Mouse (Mus musculus) kidney, adult 2 months (tissue): ENCODE results near the gene Aurkaip1. TPM values are rescaled to one million over a fixed set of nuclear protein-coding genes. Genes with fewer than 3 reads are reported as not detected.

Experiments
- DNase-seq: peaks from one replicate; pipeline ENCODE4 v3.0.0; 2021
- H3K27ac ChIP-seq: fragments of 200-500 bp; 2 replicates; pipeline ENCODE4 v1.5.1; 2012; ENCODE audit warnings: low read depth, low read length, control low read depth, inconsistent platforms; ENCODE audit not compliant: insufficient read depth
- H3K27me3 ChIP-seq: fragments of 200-500 bp; replicated peaks from 2 replicates; pipeline ENCODE4 v1.6.1; 2012; ENCODE audit warnings: mild to moderate bottlenecking, moderate library complexity, low read length, inconsistent platforms; ENCODE audit not compliant: control insufficient read depth, insufficient read depth
- H3K36me3 ChIP-seq: fragments of 200-500 bp; 2 replicates; pipeline ENCODE4 v1.6.1; 2012; ENCODE audit warnings: mild to moderate bottlenecking, moderate library complexity, low read length, inconsistent platforms; ENCODE audit not compliant: control insufficient read depth, insufficient read depth
- H3K4me1 ChIP-seq: fragments of 200-500 bp; 2 replicates; pipeline ENCODE4 v1.6.1; 2011; ENCODE audit warnings: low read length; ENCODE audit not compliant: control insufficient read depth, insufficient read depth
- H3K4me3 ChIP-seq: fragments of 200-500 bp; 2 replicates; pipeline ENCODE4 v1.5.1; 2011; ENCODE audit warnings: mild to moderate bottlenecking, low read depth, low read length, control low read depth; ENCODE audit not compliant: insufficient read depth
- CTCF ChIP-seq: fragments of 200-500 bp; conservative IDR thresholded peaks from 2 replicates; pipeline ENCODE4 v1.5.1; 2011; ENCODE audit warnings: low read depth, mild to moderate bottlenecking, control low read depth, low read length, moderate library complexity, mixed read lengths; ENCODE audit not compliant: insufficient read depth, insufficient read length
- POLR2A ChIP-seq: fragments of 200-500 bp; IDR thresholded peaks from one replicate; pipeline ENCODE4 v1.6.1; 2011; ENCODE audit warnings: low read depth, low read length, control low read depth
- WGBS: fragments of 180-500 bp; shearing (Covaris S2); methylation state at CpG from one replicate; pipeline ENCODE4 v1.1.7; 2018; 5-methylcytosine and 5-hydroxymethylcytosine counted together
- polyA plus RNA-seq: library from polyadenylated mRNA; depleted of rRNA; stranded (reverse); fragments of >200 nt; gene quantifications from 2 replicates; pipeline ENCODE4 v1.2.3, GENCODE M21; 2012

The Aurkaip1 gene
- polyA plus RNA-seq, 1 experiment: 164 TPM

DNA sequence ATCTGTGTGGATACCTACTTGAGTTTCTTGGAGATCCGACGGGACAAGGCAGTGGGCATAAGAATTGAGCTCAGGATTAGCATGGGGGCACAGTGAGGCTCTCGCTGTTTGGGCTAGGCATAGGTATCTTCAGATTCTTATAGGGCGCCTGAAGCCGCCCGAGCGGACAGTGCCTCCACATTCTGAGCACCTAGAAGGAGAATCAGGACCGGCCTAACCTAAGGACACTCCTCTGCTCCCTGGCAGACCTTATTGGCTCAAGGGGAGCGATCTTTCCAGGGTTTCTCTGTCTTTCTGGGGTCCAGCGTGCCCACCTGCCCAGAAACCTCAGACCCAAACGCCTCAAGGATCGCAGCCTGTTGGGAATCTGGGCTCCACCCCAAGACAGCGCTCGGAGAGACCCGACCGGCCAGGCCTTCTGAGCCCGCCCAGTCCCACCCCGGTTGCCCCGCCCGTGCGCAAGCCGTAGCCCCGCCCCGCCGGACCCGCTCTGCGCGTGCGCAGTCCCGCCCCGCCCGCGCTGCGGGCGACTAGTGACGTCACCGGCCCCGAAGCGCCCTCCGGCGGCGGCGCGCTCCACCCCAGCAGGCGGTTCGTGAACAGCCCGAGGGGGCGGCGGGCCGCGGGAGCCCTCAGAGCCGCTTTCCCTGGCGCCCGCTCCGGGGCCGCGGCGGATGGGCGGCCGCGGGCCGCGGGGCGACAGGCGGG, 16.0 kb downstream of the Aurkaip1 start, which contains the start of gene Dvl1:
TSS of gene Dvl1 (plus strand) at position 532 of the 708 bp plus-strand sequence.
- Histone ChIP-seq H3K27ac (peak within 1 kb of the TSS; percentile 61), H3K36me3 (no peaks in the 10 kb centered on the region), H3K4me1 (peaks cover 38% of the 10 kb centered on the region), H3K4me3 (peak within 1 kb of the TSS; percentile 76), H3K27me3 (no peaks in the 10 kb centered on the region)
- 3% methylated on average over 63 of the region's 65 CpGs for WGBS
- peak; percentile 95 for DNase-seq
- peak; percentile 23 for TF ChIP-seq POLR2A
- TF ChIP-seq CTCF: peak; percentile 28; the same call in 1 of the 2 replicates

- under 1% methylated on average over 68 of the region's 69 CpGs for WGBS
- H3K36me3 ChIP-seq: no peaks in the 10 kb centered on the region
- no peak for TF ChIP-seq CTCF
- TF ChIP-seq POLR2A: no peak
- peak overlapping the region; percentile 76 for H3K4me3 ChIP-seq
- peak overlapping the region; percentile 57 for H3K27ac ChIP-seq
- DNase-seq: peak; percentile 72
- no peaks in the 10 kb centered on the region for H3K27me3 ChIP-seq
- peaks cover 41% of the 10 kb centered on the region for H3K4me1 ChIP-seq
These were observed 16.7 kb downstream of the Aurkaip1 start for GRCm38 (mm10) chr4:155847591-155848352.

- DNase-seq: peak; percentile 91
These were observed 17.5 kb downstream of the Aurkaip1 start for GRCm38 (mm10) chr4:155848434-155849095.

DNA sequence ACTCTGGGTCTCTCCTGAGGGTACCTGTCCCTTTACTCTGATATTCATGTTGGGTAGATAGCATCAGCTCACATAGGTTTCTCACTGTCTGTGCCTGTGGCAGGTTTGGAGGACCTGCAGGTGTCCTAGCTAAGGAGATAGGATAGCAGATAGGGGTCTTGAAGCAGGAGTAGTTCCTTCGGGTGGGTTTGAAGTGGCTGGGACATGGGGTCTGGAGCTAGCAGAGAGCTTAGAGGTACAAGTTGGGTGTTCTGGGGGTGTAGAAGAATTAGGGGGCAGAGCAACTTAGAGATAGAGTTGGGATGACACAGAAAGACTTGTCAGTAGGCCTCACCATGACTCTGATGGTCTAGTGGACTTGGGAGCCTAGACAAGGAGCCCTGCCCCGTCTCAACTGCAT, 18.3 kb downstream of the Aurkaip1 start:
- Histone ChIP-seq H3K27me3 (no peaks in the 10 kb centered on the region), H3K4me1 (peaks cover 38% of the 10 kb centered on the region), H3K27ac (peak overlapping the region; percentile 20; the same call in 1 of the 2 replicates), H3K4me3 (no peak overlapping the region), H3K36me3 (no peaks in the 10 kb centered on the region)
- TF ChIP-seq CTCF (no peak), POLR2A (no peak)
- DNase-seq: no peak
- WGBS: 64% methylated on average over 2 of the region's 2 CpGs

More at GRCm38 (mm10) chr4:155848434-155849095, 17.5 kb downstream of the Aurkaip1 start:
- Histone ChIP-seq H3K4me1 (peaks cover 38% of the 10 kb centered on the region), H3K27ac (peak overlapping the region; percentile 57), H3K36me3 (no peaks in the 10 kb centered on the region), H3K27me3 (no peaks in the 10 kb centered on the region), H3K4me3 (peak overlapping the region; percentile 76)
- 36% methylated on average over 7 of the region's 7 CpGs for WGBS
- TF ChIP-seq CTCF (no peak), POLR2A (no peak)

DNA sequence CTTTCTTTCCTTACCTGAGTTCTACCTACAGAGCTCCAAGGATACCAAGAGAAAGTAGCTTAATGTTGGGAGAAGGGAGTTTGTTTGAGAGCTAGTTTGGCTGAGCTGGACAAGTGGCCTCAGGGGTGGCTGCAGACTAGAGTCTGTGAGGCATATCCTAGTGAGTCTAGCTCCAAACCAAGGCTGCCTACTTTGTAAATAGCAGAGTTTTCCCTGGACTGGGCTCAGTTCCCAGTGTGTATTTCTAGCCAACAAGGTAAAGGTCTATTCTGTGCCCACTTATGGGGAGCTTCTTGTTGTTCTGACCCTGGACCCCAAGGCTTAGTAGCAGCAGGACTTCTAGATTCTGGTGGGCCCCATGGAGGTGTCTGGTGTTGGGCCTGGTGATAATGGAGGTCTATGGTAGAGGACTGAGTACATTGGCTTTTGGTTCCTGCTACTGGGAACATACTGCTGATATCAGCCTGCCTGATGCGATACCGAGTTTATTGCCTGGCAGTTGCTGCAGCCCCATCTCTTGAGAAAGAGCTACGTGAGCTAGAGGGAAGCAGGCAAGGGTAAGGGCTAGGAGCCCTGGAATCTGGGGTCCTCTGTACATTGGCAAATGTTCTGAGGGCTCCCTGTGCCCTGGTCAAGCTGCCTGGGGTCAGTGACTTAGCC, 18.9 kb downstream of the Aurkaip1 start:
- H3K4me1 ChIP-seq: peaks cover 38% of the 10 kb centered on the region
- peak; percentile 82 for DNase-seq
- no peaks in the 10 kb centered on the region for H3K36me3 ChIP-seq
- WGBS: 61% methylated on average over 3 of the region's 3 CpGs
- no peaks in the 10 kb centered on the region for H3K27me3 ChIP-seq
- 0 out of 2 replicates have a peak overlapping the region, but pooled peaks have one; percentile 20 for H3K27ac ChIP-seq
- no peak overlapping the region for H3K4me3 ChIP-seq
- TF ChIP-seq POLR2A (no peak), CTCF (no peak)

DNA sequence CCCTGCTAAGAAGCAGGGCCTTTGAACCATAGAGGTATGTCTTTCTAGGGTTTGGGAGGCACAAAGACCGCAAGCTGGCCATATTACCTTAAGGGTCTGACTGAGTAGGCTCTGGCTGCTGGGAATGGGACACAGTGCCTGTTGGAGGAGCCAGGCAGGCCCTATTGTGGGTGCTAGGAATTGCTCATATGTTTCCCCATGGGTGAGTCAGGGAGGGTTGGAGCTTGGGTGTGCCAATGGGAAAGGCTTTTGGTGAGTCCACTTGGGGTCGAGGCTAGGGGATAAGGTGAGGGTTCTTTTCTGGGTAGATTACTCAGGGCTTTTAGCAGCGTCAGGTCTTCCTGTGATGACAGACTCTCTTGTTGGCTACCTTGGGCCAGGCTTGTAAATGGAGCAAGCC, 20.3 kb downstream of the Aurkaip1 start:
- no peaks in the 10 kb centered on the region for H3K27me3 ChIP-seq
- no peak overlapping the region for H3K4me3 ChIP-seq
- peaks cover 38% of the 10 kb centered on the region for H3K4me1 ChIP-seq
- no peak for DNase-seq
- peak overlapping the region; percentile 26; the same call in 1 of the 2 replicates for H3K27ac ChIP-seq
- 79% methylated on average over 3 of the region's 3 CpGs for WGBS
- no peaks in the 10 kb centered on the region; the same call in 1 of the 2 replicates for H3K36me3 ChIP-seq
- TF ChIP-seq CTCF (no peak), POLR2A (no peak)
